27 mouse cellular contexts compared by ENCODE assay signal in the genomic region with DNA sequence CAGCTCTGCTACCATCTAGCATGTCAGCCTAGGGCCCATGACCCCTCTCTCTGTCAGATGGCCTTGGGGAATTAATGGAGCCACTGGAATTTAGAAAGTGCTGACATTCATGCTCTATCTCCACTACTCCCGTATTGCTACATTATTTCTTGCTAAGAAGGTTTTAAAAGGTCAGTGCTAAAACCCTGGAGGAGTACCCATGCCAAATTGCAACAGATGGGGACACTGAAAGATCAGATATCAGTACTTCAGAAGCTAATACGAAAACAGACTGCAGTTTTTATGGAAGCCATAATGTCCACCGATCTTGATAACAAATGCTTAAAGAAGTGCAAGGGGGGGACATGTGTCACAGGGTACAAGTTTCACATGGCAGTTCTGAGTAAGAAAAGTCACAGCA.
"Had no signal": no experiment of that assay in that cellular context is flagged by ENCODE, and none has a peak within 500 bp of the region (broad histone marks: within the 10 kb centered on the region; RNA-seq: fewer than 3 reads in every experiment).

No protein-coding gene starts in this region.

- H3K4me1 ChIP-seq: heart, embryonic 10.5 days; heart, embryonic 12.5 days; hindbrain, embryonic 10.5 days; hindbrain, embryonic 12.5 days; kidney, embryonic 15.5 days; limb, embryonic 13.5 days; limb, embryonic 15.5 days; liver, embryonic 12.5 days had no signal

- ATAC-seq: hindbrain, embryonic 16.5 days; inflammation-experienced regulatory T-cells, adult 6 months; intestine, embryonic 16.5 days; liver, embryonic 12.5 days had no signal

- H3K27me3 ChIP-seq: heart, embryonic 12.5 days; hindbrain, embryonic 12.5 days; kidney, embryonic 15.5 days; limb, embryonic 13.5 days; limb, embryonic 15.5 days; liver, embryonic 12.5 days had no signal

- H3K4me3 ChIP-seq: heart, embryonic 10.5 days; heart, embryonic 12.5 days; hindbrain, embryonic 10.5 days; hindbrain, embryonic 12.5 days; kidney, embryonic 15.5 days; limb, embryonic 13.5 days; limb, embryonic 15.5 days; liver, embryonic 12.5 days had no signal

- H3K36me3 ChIP-seq: heart, embryonic 10.5 days; heart, embryonic 12.5 days; hindbrain, embryonic 10.5 days; hindbrain, embryonic 12.5 days; kidney, embryonic 15.5 days; limb, embryonic 13.5 days; limb, embryonic 15.5 days; liver, embryonic 12.5 days had no signal

- H3K9ac ChIP-seq: heart, embryonic 12.5 days; hindbrain, embryonic 12.5 days; hindbrain, embryonic 14.5 days; kidney, embryonic 15.5 days; limb, embryonic 13.5 days; limb, embryonic 15.5 days; liver, embryonic 12.5 days; liver, embryonic 14.5 days had no signal

- H3K9me3 ChIP-seq: heart, embryonic 10.5 days; heart, embryonic 12.5 days; hindbrain, embryonic 10.5 days; hindbrain, embryonic 12.5 days; kidney, embryonic 15.5 days; limb, embryonic 13.5 days; limb, embryonic 15.5 days; liver, embryonic 12.5 days had no signal

- H3K27ac ChIP-seq: heart, embryonic 10.5 days; hindbrain, embryonic 10.5 days; hindbrain, embryonic 12.5 days; hindbrain, embryonic 14.5 days; kidney, embryonic 15.5 days; kidney, postnatal 0 days; limb, embryonic 13.5 days; limb, embryonic 15.5 days; liver, embryonic 12.5 days; liver, embryonic 14.5 days had no signal

- H3K4me2 ChIP-seq: heart, embryonic 12.5 days; hindbrain, embryonic 12.5 days; hindbrain, embryonic 14.5 days; kidney, embryonic 15.5 days; limb, embryonic 13.5 days; limb, embryonic 15.5 days; liver, embryonic 12.5 days had no signal

- DNase-seq: gastrocnemius, postnatal 10 days; gastrocnemius, postnatal 25 days; heart, adult 18-20 months; heart, postnatal 10 days; heart, postnatal 4 days; kidney, adult 11 months; kidney, adult 2 months; kidney, adult 9 months; kidney, postnatal 14 days; kidney, postnatal 36 days; layer of hippocampus, adult 9-11 months; layer of hippocampus, postnatal 36 days; left cerebral cortex, postnatal 4 days had no signal
